In the genomic region with DNA sequence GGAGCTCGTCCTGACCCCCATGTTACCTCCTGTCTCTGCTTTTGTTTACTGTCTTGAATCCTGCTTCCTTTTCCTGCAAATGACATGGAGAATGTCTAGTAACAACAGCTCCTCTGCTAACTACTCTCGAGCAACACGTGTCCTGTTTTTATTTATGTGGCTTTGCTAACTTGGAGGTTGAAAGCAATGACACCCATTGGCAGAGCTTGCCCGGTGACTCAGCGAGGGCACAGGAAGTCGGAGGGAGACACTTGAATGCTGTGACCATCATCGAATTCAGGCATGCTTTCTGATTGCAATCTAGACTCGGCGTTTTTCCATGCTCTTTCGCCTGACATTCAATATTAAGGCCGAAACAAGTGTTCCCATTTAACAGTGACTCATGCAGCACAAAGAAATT, we compare ENCODE assay signal across 13 mouse cellular contexts.
DNase-seq lines count a peak whose midpoint lies in the region; ATAC-seq and TF ChIP-seq lines count a peak whose summit lies in the region.
"Had no signal": no experiment of that assay in that cellular context is flagged by ENCODE, and none has a peak within 500 bp of the region (broad histone marks: within the 10 kb centered on the region; RNA-seq: fewer than 3 reads in every experiment).

No protein-coding gene starts in this region.

- H3K4me2 ChIP-seq in heart, embryonic 11.5 days: no peak overlapping the region
- H3K4me2 ChIP-seq in lung, postnatal 0 days (replicated peaks; ENCODE audit: low read depth, low read length): no peak overlapping the region
- no peak overlapping the region for H3K4me2 ChIP-seq in forebrain, embryonic 11.5 days (ENCODE audit: low read depth, low read length, severe bottlenecking)
- H3K4me2 ChIP-seq: intestine, embryonic 15.5 days; neural tube, embryonic 12.5 days had no signal

- no peaks in the 10 kb centered on the region for H3K36me3 ChIP-seq in heart, embryonic 10.5 days
- H3K36me3 ChIP-seq in heart, embryonic 11.5 days (ENCODE audit: control insufficient read depth, insufficient read depth, low read length): no peaks in the 10 kb centered on the region
- no peaks in the 10 kb centered on the region for H3K36me3 ChIP-seq in lung, postnatal 0 days (ENCODE audit: insufficient read depth, low read length)
- H3K36me3 ChIP-seq in forebrain, embryonic 11.5 days (ENCODE audit: control insufficient read depth, insufficient read depth, low read length): no peaks in the 10 kb centered on the region
- H3K36me3 ChIP-seq: intestine, embryonic 15.5 days; neural tube, embryonic 12.5 days had no signal

- H3K9ac ChIP-seq in heart, embryonic 11.5 days (ENCODE audit: low read depth, low read length): no peak overlapping the region
- H3K9ac ChIP-seq in lung, postnatal 0 days (replicated peaks; ENCODE audit: low read depth): no peak overlapping the region
- H3K9ac ChIP-seq in forebrain, embryonic 11.5 days (ENCODE audit: low read length): no peak overlapping the region
- H3K9ac ChIP-seq: intestine, embryonic 15.5 days; neural tube, embryonic 12.5 days had no signal

- peak; percentile 13; the same call in 1 of the 2 replicates for TF ChIP-seq EP300 in lung, postnatal 0 days (IDR thresholded peaks at IDR 0.05)

- no peak for TF ChIP-seq CTCF in lung, postnatal 0 days (IDR thresholded peaks at IDR 0.05)

- H3K4me3 ChIP-seq in heart, embryonic 10.5 days: no peak overlapping the region
- no peak overlapping the region for H3K4me3 ChIP-seq in heart, embryonic 11.5 days (ENCODE audit: low read depth, low read length)
- no peak overlapping the region for H3K4me3 ChIP-seq in lung, postnatal 0 days (ENCODE audit: low read depth, low read length)
- H3K4me3 ChIP-seq in forebrain, embryonic 11.5 days (ENCODE audit: low read depth, low read length): no peak overlapping the region
- H3K4me3 ChIP-seq: erythroblast, embryonic 14.5 days; intestine, embryonic 15.5 days; neural tube, embryonic 12.5 days had no signal

- intact Hi-C loops in left cerebral cortex, postnatal 4 days (cut with DNase I): no loop called here

- H3K4me1 ChIP-seq in heart, embryonic 10.5 days: peaks cover 39% of the 10 kb centered on the region
- H3K4me1 ChIP-seq in heart, embryonic 11.5 days (ENCODE audit: control insufficient read depth, insufficient read depth, low read length): peaks cover 10% of the 10 kb centered on the region; the same call in 1 of the 2 replicates
- H3K4me1 ChIP-seq in lung, postnatal 0 days (ENCODE audit: insufficient read depth, low read depth, low read length): no peaks in the 10 kb centered on the region; the same call in 1 of the 2 replicates
- H3K4me1 ChIP-seq in forebrain, embryonic 11.5 days (replicated peaks; ENCODE audit: control insufficient read depth, insufficient read depth, low read length): no peaks in the 10 kb centered on the region
- H3K4me1 ChIP-seq: intestine, embryonic 15.5 days had no signal

- 61% methylated on average over 11 of the region's 11 CpGs for WGBS in heart, embryonic 10.5 days
- WGBS in heart, embryonic 11.5 days (ENCODE audit: insufficient replicate concordance): 54% methylated on average over 11 of the region's 11 CpGs
- 43% methylated on average over 11 of the region's 11 CpGs for WGBS in lung, postnatal 0 days
- WGBS in forebrain, embryonic 11.5 days: 85% methylated on average over 11 of the region's 11 CpGs

- peak overlapping the region; percentile 23; the same call in 1 of the 2 replicates for H3K27ac ChIP-seq in heart, embryonic 10.5 days
- no peak overlapping the region for H3K27ac ChIP-seq in heart, embryonic 11.5 days (ENCODE audit: low read depth, low read length)
- no peak overlapping the region for H3K27ac ChIP-seq in lung, postnatal 0 days (ENCODE audit: low read length)
- H3K27ac ChIP-seq in forebrain, embryonic 11.5 days (ENCODE audit: low read depth, low read length): no peak overlapping the region
- H3K27ac ChIP-seq: intestine, embryonic 15.5 days; neural tube, embryonic 12.5 days; stomach, postnatal 0 days had no signal

- no peak for DNase-seq in heart, embryonic 10.5 days (ENCODE audit: low spot score)
- peak; percentile 61 for DNase-seq in MN1 (ENCODE audit: low spot score)
- DNase-seq in lung, postnatal 0 days (ENCODE audit: low spot score): peak; percentile 48
- DNase-seq in B cell, adult 2 months: no peak
- DNase-seq in forebrain, embryonic 11.5 days (ENCODE audit: low spot score): no peak
- no peak for DNase-seq in left cerebral cortex, postnatal 4 days
- DNase-seq: cerebellum, postnatal 10 days had no signal

- no peaks in the 10 kb centered on the region for H3K9me3 ChIP-seq in heart, embryonic 10.5 days
- no peaks in the 10 kb centered on the region for H3K9me3 ChIP-seq in heart, embryonic 11.5 days (replicated peaks; ENCODE audit: control insufficient read depth, low read length)
- no peaks in the 10 kb centered on the region for H3K9me3 ChIP-seq in lung, postnatal 0 days (ENCODE audit: low read length)
- no peaks in the 10 kb centered on the region for H3K9me3 ChIP-seq in forebrain, embryonic 11.5 days (ENCODE audit: control insufficient read depth, low read length)
- H3K9me3 ChIP-seq: intestine, embryonic 15.5 days; neural tube, embryonic 12.5 days had no signal

- no peak for ATAC-seq in heart, embryonic 11.5 days (replicated peaks; ENCODE audit: insufficient number of reproducible peaks, low FRiP score, low TSS enrichment)
- ATAC-seq in granulocyte monocyte progenitor cell, adult 5-6 weeks (replicated peaks; ENCODE audit: poor library complexity, severe bottlenecking): peak; percentile 21; the same call in 1 of the 2 replicates
- peak; percentile 68 for ATAC-seq in lung, postnatal 0 days
- ATAC-seq in forebrain, embryonic 11.5 days (replicated peaks; ENCODE audit: low FRiP score): no peak
- ATAC-seq: intestine, embryonic 15.5 days had no signal

- peaks cover under 1% of the 10 kb centered on the region; the same call in 1 of the 2 replicates for H3K27me3 ChIP-seq in heart, embryonic 10.5 days (ENCODE audit: insufficient read depth, poor library complexity, severe bottlenecking)
- H3K27me3 ChIP-seq in heart, embryonic 11.5 days (ENCODE audit: control insufficient read depth, insufficient read depth, low read length): no peaks in the 10 kb centered on the region
- H3K27me3 ChIP-seq in lung, postnatal 0 days (replicated peaks; ENCODE audit: insufficient read depth, low read length): no peaks in the 10 kb centered on the region
- no peaks in the 10 kb centered on the region for H3K27me3 ChIP-seq in forebrain, embryonic 11.5 days (ENCODE audit: control insufficient read depth, insufficient read depth, low read length)
- H3K27me3 ChIP-seq: intestine, embryonic 15.5 days had no signal

Comparison
In these comparisons a context has a peak if more than half of its experiments do, and no peak if none do; other contexts are left out.
1. DNase-seq: peak in MN1 (single experiment) and lung, postnatal 0 days (single experiment); none in heart, embryonic 10.5 days (single experiment), B cell, adult 2 months (0 of 2), forebrain, embryonic 11.5 days (single experiment) and left cerebral cortex, postnatal 4 days (single experiment).
2. ATAC-seq: peak in granulocyte monocyte progenitor cell, adult 5-6 weeks (single experiment) and lung, postnatal 0 days (single experiment); none in heart, embryonic 11.5 days (single experiment) and forebrain, embryonic 11.5 days (single experiment).